Mouse (Mus musculus): ENCODE measurements around the gene Aig1.

The Aig1 gene

DNA sequence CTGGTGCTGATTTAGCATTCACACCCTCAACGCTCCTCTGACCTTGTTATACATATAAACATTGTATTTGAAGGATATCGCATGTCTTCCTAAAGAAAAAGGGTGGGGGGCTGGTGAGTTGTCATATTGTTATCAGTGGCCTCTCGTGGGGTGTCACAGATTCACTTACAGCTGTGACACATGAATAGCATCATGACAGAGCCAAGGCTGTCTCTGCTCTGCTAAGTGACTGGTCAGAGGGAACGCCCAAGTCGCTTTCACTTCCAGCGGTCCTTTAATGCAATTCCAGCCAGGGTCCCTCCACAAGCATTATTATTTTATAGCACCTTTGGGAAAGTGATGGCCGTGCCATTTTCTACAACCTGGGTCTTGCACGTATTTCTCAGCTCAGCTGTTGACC, 271.3 kb downstream of the Aig1 start:
- no peak for DNase-seq
